Mouse (Mus musculus): ENCODE results near the gene Gm10197.

The Gm10197 gene

DNA sequence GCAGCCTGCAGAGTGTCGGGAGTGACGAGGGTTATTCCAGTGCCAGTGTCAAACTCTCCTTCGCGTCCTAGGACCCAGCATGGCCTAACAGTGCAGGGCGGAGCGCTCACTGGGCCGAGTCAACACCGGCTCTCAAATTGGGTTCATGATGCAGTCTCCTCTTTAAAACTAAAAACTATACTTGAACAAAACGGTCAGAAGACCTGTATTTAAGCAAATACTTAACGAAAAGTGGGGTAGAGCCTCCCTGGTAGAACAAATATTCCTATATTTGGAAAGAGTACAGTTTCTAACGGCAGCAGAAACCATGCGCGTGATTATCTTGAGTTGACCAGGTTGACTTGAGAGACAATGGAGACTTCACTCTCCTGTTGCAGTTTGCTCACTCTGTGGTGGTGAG, at the start of gene Gm10197:
Gm10197 (minus strand) TSS at position 101 of the 400 bp plus-strand sequence.
- in situ Hi-C loops (cut with MboI), result loop anchor here (10.0 kb wide), 1 partner anchor 117 kb away; no protein-coding TSS in a partner anchor

DNA sequence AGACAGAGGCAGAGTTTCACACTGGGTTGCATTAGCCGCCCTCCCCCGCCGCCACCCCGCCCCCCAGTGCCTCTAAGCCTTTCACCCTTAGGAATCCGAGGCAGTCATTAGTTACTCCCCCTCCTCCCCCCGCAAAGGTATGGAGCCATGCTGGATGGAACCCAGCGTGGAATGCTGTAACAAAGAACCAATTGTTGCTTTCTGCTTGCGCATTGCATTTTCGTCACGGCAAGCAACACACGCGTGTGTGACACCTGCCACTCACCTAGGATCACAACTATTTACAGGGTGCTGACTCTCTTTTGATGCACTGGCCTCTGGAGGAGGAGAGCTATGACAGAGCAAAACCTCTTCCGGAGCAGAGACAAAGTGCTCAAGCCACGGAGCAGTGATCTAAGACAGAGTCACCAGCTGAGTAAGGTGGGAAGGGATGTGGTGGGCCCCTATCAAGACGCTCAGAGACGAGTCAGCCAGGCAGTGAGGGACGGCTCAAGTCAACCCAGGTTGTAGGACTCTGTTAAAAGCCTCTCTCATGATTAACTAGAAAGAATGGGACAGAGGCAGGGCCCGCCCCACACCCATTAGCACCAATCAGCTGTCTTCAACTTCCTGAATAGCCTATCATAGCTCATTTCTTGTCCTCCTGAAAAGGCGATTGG, 49.5 kb upstream of the Gm10197 start:
- in situ Hi-C loops (cut with MboI), result loop anchor here (5.0 kb wide), 2 partner anchors 46 to 151 kb away; no protein-coding TSS in a partner anchor

- in situ Hi-C loops (cut with MboI), result loop anchor here (5.0 kb wide), 2 partner anchors 47 to 152 kb away; no protein-coding TSS in a partner anchor
Observed at GRCm38 (mm10) chr19:53419834-53420233, 48.3 kb upstream of the Gm10197 start.

- in situ Hi-C loops (cut with MboI), result no loop called here
Observed at GRCm38 (mm10) chr19:53415198-53415597, 43.6 kb upstream of the Gm10197 start.

DNA sequence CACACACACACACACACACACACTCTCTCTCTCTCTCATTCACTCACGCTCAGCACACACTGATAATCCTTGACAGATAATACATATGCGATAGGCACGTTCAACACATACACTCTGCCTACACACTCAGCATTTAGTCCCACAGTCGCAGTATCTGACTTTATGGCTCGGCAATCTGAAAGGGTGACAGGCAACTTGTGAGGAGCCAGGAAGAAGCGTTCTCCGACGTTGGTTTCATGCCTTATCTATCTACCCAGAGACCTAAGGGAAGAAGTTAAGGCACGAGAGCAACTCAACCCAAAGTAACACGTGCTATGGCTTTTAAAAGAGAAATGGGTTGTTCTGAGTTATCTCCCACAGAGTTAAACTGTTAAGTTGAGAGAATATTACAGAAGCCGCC, 43.1 kb upstream of the Gm10197 start:
- in situ Hi-C loops (cut with MboI), result no loop called here

- in situ Hi-C loops (cut with MboI), result no loop called here
Observed at GRCm38 (mm10) chr19:53413617-53414380, 42.2 kb upstream of the Gm10197 start.

- in situ Hi-C loops (cut with MboI), result no loop called here
Observed at GRCm38 (mm10) chr19:53412149-53412848, 40.7 kb upstream of the Gm10197 start.

DNA sequence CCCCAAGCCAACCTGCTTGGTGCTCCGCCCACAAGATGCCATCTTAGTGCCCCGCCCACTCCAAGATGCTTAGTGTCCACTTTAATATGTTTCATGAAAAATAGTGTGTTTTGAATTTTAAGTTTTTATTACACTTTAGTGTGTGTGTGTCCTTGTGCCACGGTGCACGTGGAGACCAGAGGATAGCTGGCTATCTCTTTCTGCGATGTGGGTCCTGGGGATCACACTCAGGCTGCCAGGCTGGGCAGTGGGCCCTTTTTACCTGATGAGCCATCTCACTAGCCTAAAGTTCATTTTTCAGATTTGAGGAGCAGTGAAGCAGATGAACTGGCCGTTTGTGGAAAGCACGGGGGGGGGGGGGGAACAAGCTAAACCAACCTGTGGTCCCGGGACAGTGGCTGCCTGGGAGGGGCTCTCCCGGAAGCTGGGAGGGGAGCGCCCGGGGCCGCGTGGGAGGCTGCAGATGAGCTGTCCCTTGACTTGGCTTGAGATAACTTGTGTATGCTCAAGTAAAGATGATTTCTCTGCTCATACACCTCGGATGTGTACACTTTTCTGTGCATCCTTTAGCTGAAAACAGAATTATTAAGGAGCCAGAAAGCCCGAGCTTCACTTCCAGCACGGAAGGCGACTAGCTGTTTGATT, 38.2 kb upstream of the Gm10197 start:
- in situ Hi-C loops (cut with MboI), result no loop called here

DNA sequence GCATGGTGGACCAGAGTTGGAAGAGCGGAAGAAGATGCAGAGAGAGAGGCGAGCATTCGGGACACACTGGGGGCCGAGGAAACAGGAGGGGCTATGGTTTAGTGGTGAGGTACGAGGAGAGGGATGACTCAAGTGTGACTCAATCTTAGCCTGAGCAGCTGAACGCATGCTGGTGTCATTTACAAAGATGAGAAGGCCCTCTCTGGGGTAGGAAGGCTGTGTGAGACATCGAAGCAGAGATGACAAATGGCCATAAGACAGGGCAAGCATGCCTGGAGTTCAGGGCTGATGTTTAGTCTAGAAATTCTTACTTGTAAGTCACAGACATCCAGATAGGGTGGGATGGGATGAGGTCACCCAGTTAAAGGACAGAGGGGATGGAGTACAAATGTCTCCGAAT, 36.8 kb upstream of the Gm10197 start:
- in situ Hi-C loops (cut with MboI), result no loop called here

GRCm38 (mm10) chr19:53407350-53407749, 35.8 kb upstream of the Gm10197 start:
- in situ Hi-C loops (cut with MboI), result no loop called here

DNA sequence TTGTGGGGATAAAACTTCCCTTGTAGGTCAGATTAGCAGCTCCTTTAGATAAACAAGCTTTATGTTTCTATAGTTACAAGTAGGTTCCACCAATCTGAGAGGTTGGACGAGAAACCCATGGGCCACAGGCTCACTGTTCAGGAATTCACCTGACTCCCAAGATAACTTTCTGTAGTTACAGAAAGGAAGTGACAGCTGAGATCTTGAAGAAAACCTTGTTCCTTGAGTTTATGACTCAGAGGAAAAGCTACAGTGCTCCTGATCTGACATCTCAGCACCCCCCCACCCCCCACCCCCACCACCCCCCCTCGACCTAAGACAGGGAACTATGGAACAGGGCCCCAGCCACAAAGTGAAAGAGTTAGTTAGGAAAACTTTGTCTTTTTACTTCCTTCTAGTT, 34.2 kb upstream of the Gm10197 start:
- in situ Hi-C loops (cut with MboI), result no loop called here

DNA sequence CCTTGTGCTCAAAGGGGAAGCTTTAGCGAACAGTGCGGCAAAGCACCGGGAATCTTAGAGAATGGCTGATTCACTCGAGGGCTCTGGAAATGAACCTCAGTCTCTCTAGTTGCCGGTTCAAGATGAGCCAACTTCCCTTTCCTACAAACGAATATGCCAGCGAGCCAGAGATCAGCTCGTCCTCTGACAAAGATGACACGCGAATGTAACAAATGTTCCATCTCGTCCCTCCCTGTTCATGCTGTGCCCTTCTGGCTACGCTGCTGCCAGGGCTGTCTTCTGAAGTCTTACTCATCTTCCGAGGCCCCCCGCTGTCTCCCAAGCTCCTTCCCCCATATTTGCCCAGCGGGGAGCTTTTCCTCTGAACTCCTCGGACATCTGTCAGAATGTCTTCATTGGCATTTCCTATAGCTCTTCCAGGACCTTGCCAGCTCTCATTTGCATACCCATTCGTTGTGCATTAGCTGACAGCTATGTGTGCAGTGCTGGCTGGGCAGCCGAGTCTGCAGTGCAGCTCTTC, 33.3 kb upstream of the Gm10197 start:
- in situ Hi-C loops (cut with MboI), result no loop called here

DNA sequence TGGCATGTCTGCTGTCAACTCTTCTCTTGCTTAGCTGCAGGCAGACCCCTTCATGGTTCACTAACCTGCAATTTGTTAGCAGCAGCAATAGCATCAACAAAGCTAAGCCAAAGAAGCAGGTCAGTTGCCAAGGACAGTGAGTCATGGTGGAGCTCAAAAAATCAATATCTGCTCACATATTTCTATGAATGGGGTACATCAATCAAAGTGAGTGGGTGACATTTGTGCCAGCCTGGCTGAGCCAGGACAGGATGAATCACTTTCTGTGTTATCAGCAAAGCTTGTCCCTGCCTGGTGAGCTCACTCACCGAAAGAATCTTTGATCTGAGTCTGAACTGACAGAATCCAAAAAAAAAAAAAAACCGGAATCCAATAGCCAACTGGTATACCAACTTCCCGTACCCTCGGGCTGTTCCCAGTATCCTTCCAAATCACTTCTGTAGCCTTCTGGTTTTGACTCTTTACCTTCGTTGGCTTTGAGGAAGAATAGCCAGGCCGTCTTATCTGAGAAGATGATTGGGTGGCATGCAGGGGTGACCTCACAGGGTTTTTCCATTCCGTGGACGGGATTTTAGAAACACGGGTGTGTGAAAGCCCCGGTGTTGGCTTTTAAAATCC, 32.8 kb upstream of the Gm10197 start:
- in situ Hi-C loops (cut with MboI), result no loop called here

DNA sequence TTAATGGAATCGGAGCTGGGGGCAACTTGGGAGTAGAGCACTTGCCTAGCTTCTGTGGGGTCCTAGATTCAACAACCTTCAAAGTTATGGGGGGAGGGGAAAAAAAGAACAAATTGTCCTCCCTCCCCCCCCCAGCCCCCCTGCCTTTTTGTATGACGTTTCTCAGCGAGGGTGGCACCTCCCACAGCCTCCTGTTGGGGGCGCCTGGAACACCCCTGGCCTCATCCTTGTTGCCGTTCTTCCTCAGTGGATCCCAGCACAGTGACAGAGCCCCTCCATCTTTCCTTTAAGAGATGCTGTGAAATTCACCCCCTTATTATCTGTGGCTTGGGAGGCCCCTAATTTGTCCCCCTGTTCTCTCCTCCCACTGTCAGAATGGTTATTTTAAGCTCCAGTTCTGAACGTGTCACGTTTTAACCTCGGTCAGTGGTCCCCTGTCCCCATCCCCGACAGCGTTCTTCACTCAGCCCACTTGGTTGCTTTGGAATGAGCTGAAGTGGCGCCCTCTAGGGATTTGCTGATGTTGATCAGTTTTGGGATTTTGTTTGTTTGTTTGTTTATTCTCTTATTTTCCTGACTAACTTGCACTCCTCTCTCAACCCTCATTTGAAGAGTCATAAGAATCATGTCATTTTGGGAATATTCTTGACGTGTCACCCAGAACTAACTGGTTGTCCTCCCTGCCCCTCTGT, 31.3 kb upstream of the Gm10197 start:
- in situ Hi-C loops (cut with MboI), result no loop called here

- in situ Hi-C loops (cut with MboI), result no loop called here
Observed at GRCm38 (mm10) chr19:53400332-53401110, 29.0 kb upstream of the Gm10197 start.

DNA sequence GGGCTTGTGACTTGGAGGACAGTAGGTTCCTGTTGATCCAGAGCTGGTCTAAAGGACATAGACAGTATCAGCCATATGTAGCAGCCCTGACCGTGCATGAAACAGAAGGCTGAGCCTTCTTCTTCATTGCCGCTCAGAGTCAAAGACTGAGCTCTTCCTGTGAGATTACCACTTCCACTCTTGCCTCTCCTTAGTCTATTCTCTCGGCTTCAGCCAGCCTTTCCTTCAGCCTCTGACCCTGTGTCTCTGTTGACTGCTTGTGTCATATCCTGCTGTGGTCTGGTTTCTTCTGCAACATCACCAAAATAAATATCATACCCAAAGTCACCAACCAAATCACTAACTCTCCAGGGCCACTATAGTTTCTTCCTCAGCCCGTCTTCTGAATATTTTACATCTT, 27.6 kb upstream of the Gm10197 start:
- in situ Hi-C loops (cut with MboI), result loop anchor here (10.0 to 25.0 kb wide), 2 partner anchors 176 to 1688 kb away; no protein-coding TSS in a partner anchor

DNA sequence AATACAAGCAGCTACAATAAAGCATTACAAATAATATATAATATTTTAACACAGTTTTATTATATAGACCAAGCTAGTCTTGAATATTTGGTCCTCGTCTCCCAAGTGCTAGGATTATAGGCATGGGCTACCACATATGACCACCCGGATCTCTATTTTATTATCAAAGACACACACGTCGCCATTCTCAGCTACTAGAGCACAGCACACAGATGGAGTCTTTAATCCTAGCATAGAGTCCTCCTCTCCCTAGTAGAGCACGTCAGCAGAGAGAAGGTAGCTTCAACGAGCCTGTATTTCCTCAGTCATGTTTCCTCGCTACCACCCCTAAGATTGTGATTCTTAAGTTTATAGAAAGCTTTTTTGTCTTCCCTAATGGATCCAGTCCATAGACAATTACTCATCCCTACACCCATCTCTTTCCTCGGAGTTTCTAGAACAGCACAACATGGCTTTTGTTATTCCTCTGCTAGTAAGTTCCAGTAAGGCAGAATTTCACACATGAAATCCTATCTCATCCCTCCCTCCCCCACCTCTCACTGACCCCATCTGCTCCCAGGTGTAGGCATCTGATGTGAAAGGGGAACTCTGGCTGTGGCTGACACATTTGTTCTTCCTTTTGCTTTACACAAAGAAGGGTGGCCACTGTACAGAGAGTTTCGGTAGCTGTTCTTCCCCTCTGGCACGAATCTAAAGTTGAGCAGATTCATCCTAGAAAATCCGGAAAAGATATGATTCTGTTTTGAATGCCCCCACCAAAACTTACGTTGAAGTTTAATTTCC, 26.1 kb upstream of the Gm10197 start:
- in situ Hi-C loops (cut with MboI), result loop anchor here (10.0 to 25.0 kb wide), 2 partner anchors 177 to 1690 kb away; no protein-coding TSS in a partner anchor

GRCm38 (mm10) chr19:53395805-53396204, 24.2 kb upstream of the Gm10197 start:
- in situ Hi-C loops (cut with MboI), result loop anchor here (10.0 to 25.0 kb wide), 2 partner anchors 179 to 1691 kb away; no protein-coding TSS in a partner anchor

DNA sequence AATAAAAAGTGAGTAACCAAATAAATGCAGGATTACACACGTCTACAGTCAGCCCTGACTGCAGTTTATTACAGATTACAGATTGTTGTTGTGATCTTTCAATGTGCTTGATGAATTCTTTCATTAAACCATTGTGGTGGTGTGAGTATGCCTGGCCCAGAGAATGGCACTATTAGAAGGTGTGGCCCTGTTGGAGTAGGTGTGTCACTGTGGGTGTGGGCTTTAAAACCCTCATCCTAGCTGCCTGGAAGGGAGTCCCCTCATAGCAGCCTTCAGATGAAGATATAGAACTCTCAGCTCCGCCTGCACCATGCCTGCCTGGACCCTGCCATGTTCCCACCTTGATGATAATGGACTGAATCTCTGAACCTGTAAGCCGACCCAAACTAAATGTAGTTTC, 23.4 kb upstream of the Gm10197 start:
- in situ Hi-C loops (cut with MboI), result loop anchor here (10.0 to 25.0 kb wide), 2 partner anchors 180 to 1692 kb away; no protein-coding TSS in a partner anchor
